Mouse (Mus musculus) kidney, postnatal 14 days (tissue): ENCODE data around the gene 2810004N23Rik.

Source experiments
- DNase-seq: peaks from one replicate; pipeline ENCODE4 v3.0.0; 2022; ENCODE audit warnings: mixed read lengths

The 2810004N23Rik gene

DNA sequence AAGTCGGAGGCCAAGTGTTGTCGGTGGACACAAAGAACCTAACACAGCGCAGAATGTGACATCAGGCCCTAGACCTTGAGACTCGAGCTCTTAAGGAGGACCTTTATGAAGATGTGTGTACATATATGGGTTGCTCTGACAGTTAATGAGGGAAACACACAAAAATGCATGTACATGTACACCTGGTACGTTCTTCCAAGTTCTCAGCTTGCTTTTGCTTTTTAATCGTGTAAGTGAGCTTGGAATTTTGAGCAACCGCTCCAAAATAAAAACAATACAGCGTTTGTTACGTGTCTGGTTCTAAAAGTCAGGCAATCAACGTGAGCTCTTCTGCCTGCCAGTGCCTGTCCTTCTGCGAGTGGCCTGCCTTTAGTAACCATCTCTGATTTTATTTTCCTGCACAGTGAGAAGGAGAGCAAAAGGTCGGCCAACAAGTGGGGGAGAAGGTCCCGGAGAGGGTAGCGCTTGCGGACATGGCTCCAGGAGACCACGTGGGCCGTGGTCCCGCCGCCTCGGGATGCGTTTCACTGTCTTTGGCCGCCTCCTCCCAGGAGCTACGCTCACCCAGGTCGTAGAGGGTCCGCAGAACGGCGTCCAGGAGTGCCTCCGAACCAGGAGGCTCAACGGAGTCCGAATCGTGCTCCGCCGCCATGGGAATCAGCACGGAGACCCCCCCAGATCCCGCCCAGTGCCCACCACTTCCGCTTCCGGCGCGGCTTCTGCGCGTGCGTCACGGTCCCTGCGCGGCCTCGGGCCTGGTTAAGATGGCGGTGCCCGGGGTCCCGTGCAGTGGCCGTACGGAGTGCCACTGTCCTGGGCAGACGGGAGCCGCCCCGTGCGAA lies at the start of gene 2810004N23Rik, which contains the start of gene Gnpat:
Gene 2810004N23Rik, minus strand, starts transcription at position 800 of the 842 bp plus-strand sequence.
Gene Gnpat, plus strand, starts transcription at position 713 of the 842 bp plus-strand sequence.
- DNase-seq = peak; percentile 95

DNA sequence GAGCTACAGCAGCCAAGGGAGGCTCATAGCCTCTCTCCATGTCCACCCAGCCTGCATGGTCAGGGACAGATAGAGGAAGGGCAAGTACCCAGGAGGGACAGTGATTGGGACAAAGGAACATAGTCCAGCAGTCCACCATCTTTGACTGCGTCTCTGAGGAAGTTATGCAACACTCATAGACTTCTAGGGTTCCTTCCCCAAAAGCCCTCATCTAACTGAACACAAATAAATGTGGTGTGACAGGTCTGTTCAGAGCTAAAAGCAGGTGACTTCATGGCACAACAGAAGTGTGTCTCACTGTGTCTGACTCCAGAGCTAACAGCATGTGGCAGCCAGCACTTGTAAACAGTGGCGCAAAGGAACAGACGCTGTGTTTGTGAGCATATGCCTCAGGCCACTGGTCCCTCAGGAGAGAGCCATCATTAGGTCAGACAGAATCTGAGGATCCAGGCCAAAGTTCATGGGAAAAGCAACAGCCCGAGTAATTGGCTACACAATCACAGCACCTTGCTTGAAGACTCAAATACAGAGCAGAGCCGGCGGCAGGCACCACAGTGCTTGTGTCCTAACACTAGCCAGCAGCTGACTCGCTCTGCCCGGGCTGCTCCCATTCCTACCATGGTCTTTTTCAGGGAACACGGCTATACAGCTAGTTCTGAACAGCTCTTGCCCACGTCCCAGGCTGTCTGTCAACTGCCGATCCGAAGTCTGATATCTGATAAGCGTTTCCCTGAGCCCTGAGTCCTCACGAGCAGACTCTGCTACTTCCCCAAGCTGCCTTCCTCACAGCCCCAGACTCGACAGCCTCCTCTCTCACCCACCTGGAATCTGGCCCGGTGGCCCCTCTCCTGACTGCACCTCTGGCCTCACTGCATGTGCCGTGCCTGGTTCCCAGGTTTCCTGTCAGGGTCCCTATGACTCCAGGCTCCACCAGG lies 49.3 kb upstream of the 2810004N23Rik start:
- peak; percentile 45 for DNase-seq

DNA sequence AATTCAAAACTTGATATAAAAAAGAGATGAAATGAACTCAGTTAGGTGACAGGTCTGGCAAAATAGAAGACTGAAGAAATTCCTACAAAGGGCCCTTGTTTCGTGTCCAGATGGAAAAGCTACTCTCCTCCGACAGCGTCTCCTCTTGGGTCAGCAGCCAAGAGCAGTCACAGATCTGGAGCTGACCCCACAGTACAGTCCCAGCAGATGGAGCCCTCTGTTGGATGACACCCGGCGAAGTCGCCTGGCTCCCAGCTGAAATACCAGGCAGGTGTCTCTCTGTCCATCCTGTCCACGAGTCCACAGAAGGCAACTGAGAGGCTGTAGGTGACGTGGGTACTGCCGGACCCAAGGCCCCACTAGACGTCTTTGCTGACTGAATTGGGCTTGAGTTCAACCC lies 47.4 kb upstream of the 2810004N23Rik start:
- no peak for DNase-seq

DNA sequence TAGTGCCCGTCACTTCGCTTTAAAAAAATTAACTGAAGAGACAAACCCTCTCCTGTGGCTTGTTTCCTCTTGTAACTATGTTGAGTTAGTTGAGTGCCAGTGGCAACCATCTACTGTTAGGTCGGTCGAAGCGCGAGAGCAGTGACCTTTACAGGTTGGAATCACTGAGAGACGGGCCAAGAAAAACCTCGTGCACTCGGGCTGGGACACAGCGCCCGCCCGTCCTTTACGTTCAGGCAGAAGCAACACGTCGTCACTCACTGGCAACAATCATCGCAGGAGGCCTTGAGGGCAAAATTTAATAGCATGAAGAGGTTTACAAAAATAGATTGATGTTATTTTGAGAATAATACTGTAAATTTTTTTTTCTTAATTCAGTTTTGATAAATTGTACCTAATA lies 47.0 kb upstream of the 2810004N23Rik start:
- no peak for DNase-seq

DNA sequence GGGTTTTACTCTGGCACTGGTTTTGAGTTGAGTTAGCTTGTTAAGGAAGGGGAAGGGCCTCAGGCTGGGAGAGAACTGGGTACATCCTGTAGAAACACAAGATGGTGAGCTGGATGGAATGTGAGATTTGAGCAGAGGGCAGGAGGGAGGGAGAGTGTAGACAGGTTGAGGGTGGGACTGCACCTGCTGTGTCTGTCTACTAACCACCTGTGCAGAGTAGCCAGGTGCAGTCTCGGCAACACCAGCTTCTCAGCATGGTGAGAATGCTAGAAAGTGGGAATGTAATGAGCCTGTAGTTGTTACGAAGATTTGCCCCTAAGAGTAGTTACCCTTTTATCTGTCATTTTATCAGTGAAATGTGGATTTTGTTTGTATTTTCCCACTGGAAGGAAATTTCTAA lies 42.6 kb upstream of the 2810004N23Rik start:
- no peak for DNase-seq

DNA sequence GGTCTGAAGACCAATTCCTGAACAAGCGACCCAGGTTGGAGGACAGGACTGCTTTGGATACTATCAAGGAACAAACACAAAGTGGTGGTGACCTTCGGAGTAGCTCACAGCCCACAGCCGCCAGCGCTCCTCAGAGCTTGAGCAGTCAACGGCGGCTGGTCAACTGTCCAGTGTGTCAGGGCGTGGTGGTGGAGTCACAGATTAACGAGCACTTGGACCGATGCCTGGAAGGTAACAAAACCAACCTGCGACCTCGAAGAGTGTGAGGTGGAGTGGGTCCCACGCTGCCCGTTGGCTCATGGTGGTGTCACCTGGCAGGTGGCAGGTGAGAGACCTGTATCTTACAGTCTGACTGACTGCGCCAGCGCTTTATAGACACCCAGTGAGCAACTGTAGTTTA lies 40.3 kb upstream of the 2810004N23Rik start:
- DNase-seq = peak; percentile 78

DNA sequence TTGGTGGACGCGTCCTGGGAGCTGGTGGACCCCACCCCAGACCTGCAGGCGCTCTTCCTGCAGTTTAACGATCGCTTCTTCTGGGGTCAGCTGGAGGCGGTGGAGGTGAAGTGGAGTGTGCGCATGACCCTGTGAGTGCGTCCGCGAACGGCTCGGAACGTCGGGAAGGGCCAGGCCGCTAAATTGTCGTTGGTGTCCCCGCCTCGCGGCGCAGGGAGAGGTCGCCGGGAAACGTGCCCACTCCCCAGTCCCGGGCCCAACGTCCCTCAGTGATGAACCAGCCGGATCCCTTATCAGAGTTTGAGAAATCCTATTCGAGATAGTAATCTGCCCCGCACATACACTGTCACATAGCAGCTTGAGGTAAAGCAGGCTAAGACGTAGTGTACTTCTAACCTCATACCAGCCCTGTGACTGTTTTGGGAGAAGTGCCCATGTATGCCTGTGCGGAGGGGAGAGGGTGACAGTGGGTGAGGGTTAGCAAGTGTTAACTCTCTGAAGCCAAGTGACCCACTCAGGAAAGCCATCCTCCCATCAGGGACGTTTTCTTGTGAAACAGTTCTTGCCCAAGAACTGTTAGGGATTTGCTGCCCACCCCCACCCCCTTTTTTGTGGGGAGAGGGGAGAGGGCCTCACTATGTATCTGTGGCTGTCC lies 35.5 kb upstream of the 2810004N23Rik start:
- no peak for DNase-seq

DNA sequence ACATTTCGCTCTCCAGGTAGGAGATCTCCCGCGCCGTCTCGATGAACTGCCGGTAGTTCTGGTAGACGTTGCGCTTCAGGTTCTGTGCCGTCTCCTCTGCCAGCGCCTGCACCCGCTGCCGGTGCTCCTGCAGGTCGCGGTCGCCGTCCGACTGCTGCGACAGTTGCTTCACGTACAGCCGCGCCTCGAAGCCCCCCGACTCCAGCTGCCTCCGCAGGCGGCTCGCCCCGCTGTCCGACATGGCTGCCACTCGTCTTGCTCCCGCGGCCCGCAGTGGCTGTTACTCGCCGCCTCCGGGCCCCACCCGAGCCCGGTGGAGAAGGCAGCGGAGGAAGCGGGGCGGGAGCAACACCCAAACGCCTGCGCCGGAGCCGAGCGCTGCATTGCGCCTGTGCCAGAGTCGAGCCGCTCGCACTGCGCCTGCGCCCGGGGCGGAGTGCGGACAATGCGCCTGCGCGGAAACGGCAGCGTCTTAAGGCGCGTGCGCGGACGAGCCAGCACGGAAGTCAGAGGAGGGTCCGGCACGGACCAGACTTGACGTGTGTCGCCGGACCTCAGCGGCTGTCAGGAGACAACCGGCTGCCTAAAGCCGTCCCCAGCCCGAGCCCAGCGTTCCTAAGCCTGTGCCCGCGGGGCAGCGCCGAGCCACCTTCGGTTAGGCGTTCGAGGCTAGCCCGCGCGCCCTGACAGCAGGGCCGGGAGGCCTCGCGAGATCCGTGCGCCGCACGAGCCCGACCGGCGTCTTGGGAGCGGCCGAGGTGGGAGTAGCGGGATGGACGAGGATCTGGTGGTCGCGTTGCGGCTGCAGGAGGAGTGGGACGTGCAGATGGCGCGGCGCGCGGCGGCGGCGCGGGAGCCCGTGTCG lies 34.7 kb upstream of the 2810004N23Rik start, which contains the start of the genes Exoc8 and Sprtn:
Gene Exoc8, minus strand, starts transcription at position 320 of the 865 bp plus-strand sequence.
Gene Sprtn, plus strand, starts transcription at position 501 of the 865 bp plus-strand sequence.
- DNase-seq = peak; percentile 98

DNA sequence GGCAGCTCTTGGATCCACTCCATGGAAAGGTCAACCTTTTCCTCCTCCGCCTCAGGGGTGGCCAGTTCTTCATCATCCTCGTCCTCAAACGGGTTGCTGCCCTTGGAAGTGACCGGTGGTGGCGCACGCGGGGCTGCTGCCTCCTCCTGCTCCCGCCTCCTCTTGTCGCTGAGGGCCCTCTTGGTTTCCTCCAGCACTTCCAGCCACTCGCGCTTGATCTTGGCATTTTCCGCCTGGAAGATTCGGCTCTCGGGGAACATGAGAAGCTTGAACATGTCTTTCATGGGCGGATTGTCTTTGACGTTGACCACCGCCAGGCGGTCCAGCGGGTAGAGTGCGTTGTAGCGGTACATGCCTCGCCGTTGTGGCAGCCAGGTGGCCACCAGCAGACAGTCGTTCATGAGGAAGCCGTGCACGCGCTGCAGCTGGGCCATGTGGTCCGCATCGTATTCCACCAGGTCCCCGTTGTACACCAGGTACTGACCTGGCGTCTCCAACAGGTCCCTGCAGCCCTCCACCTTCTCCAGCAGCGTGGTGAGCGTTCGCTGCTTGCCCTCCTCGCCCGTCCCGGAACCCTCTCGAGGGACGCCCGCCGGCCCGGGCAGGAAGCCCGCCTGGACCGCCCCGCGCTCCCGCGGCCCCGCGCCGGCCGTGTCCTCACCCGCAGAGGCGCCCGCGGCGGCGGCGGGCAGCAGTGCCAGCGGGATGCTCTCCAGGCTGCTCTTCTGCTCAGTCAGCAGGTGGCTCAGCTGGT lies 33.9 kb upstream of the 2810004N23Rik start:
- peak; percentile 87 for DNase-seq

DNA sequence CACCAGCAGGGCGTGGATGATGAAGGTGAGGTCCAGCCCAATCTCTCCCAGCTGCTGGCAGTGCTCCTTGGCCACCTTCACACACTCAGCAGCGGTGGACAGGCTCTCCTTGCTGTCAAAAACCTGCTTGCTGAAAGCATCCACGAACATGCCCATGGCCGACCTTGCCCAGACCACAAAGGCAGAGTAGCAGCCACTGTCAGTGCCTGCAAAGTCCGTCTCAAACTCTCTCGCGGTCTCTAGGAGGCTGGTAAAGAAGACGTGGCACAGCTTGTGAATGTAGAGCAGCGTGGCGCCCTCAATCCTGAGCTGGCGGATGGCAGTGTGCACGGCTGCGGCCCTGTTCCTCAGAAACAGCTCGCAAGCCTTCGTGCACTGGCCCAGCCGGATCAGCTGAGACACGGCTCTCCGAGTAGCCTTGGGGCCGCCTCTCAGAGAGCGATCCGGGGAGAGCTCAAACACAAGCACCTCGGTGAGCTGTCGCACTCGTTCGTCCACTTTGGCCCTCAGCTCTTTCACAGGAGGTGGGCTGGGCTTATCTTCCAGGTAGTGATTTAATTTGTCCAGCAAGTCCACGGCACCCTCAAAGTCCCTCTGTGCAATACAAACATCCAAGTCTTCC lies 33.2 kb upstream of the 2810004N23Rik start:
- no peak for DNase-seq

DNA sequence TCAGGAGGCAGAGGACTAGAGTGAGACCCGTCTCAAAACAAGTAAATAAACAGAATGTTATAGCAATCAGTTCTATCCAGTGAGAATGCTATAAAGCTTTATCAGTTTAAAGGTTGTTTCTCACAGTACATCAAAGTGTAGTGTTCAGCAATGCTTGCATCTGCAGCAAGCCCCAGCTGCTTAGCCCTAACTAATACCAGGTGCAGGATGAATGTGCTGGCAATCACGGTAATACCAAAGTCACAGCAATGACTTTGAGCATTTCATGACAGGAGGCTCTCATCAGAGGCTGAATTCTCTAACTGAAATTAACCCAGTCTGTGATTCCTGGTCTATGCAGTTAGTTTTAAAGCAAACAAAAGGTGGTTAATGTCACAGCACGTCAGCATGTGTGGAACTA lies 29.7 kb upstream of the 2810004N23Rik start:
- no peak for DNase-seq

DNA sequence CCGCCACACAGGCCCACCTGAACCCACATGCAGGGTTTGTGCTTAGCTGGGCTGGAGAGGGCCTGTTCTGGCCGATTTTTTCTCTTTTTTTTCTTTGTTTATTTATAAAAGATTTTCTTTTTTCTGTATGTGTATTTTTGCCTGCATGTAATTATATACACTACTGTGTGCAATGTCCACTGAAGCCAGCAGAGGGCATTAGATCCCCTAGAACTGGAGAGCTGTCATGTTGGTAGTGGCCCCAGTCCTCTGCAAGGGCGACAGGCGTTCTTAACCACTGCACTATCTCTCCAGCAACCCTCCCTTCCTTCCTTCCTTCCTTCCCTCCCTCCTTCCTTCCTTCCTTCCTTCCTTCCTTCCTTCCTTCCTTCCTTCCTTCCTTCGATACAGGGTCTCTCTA lies 25.5 kb upstream of the 2810004N23Rik start:
- no peak for DNase-seq

DNA sequence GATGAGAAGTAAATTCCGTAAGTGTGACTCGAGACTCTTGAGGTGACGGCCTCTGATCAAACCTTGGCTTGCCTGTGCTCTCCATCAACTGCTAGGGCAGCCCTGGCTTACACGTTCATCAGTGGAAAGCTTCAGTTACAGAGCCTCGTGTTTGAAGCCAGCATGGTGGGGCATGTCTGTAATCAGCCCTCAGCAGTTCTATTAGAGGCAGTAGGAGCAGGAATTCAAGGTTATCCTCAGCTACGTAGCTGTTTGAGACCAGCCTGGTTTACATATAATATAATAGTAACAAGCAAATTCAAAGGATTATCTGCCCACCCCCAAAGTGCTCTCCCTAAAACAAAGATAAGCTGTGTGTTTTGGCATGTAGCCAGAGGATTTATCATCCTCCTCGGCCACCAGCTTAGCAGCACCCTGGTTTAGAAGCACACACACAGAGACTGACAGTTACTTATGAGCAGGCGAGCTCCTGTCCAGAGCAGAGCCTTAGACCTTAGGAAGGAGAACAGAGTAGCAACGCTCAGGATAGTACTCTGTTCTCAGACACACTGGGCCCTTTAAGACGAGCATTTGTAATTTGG lies 16.1 kb upstream of the 2810004N23Rik start:
- no peak for DNase-seq

DNA sequence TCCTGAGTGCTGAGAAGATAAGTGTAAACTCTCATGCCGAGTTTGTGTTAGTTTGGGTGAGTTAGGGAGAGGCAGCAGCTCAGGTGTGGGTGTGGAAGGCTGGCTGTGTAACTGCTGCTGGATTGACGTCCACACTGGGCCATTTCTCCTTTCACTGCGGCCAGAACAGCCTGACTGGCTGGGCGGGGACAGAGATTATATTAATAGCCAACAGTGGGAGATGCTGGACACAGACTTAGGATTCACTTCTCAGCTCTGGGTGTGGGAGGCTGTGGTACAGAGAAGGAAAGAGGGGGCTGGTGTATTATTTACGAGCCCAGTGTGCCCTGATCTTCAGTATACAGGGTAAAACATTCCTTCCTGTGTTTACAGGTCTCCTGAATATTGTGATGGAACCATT lies 15.2 kb upstream of the 2810004N23Rik start:
- DNase-seq = no peak

DNA sequence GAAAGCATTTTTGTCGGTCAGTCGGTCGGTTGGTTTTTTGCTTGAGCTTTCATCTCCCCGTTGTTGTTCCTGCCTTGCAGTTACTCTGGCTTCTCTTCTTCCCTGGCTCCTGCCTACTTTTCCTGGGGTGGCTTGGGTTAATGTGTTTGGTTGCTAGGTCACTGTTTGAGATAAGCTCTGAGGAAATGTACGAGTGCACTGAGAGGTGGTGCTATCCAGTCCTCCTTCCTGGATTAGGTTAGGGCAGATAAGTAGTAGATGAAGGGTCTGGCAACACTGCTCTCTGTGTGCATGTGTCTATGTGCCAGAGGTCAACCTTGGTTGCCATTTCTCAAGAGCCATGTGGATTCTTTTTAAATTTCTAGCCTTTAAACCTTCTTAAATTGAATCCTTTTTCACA lies 9.8 kb upstream of the 2810004N23Rik start:
- DNase-seq = no peak

DNA sequence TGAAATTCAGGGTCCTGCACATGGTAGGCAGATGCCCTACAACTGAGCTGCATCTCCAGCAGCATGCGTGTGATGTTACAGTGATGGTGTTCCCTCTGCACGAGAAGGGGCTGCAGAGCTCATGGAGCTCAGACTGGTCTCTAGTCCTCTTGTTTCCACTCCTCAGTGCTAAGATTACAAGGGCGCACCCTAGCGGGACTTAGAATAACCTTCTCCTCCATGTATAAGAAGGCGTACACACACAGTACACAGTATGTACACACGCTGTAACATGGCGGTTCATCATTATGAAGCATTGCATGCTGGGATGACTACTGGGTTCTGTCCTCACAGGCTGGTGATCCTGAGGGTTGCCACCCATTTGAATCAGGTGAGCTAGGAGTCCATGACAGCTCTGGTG lies 9.2 kb upstream of the 2810004N23Rik start:
- no peak for DNase-seq

DNA sequence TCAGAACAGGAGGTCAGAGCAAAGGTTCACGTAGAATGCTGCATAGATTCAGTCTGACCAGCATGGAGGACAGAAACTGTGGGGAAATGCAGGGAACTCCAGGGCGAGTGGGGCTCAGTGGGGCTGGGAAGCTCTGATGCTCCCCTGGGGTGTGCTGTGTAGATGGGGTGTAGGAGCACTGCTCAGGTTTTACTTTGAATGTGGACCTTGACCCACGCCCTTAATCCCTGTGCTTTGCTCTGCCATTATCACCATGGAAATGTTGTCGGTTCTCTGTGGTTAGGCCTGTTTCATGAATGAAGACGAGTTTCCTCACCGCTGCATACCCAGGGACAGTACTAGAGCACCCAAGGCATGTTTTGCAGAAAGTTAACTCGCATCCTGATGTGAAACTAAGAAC lies 8.6 kb upstream of the 2810004N23Rik start:
- DNase-seq = no peak

DNA sequence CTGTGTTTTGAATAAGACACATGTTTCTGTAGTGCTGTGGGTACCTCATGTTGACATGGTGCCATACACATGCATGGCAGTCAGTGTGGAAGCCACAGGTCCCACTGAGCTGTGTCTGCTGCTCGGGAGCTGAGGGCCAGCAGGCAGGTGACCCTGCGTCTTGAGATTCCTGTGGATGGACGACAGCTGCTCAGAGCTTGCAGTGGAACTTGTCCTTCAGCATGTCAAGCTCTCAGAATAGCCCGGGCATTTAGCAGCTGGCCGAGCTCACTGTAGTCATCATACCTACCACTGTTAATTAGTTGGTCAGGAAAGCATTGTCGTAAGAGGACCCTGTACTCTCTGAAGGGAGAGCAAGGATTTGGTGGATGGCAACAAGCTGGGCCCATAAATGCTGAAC lies 6.8 kb upstream of the 2810004N23Rik start:
- no peak for DNase-seq

DNA sequence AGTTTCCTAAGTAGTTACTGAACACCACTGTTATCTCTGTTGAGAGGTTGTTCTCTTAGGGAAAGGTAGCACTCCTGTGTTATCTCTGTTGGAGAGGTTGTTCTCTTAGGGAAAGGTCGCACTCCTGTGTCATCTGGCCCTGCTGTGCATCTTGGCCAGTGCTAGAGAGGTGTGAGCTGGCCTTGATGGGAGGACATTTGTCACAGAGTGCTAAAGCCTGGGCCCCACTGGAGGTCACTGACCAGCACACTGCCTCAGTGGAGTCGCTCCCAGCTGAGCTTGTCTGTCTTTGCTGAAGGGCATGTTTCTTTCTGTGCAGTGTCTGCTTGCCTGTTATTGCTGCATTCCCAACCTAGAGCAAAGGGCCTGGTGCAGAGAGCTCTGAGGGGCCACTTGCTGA lies 4.2 kb upstream of the 2810004N23Rik start:
- no peak for DNase-seq

DNA sequence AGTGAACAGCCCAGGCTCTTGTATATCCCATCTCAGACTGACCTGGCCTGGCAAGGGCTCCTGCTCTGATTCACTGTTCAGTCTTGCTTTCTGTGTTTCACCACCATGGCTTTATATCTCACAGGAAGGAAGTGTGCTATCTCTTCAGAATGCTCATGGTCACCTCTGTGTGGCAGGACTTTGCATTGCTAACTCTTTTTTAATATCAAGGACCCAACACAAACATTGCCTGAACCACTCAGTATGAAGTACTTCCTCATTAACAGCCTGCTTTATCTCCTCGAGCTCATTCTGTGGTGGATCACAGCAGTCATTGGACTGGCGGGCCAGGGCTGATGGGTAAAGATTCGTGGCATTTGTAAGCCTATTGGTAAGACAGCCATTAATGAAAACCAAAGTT lies 3.7 kb upstream of the 2810004N23Rik start:
- DNase-seq = no peak
